Mouse (Mus musculus): ENCODE results near the gene Iqch.
A peak's percentile ranks its signal among the peaks of the same experiment; 100 is the strongest.

The Iqch gene

GRCm38 (mm10) chr9:63495786-63496185 lies 106.5 kb downstream of the Iqch start:
- DNase-seq (ENCODE audit: extremely low spot score, low spot score) = no peak

GRCm38 (mm10) chr9:63493746-63494145 lies 108.5 kb downstream of the Iqch start:
- DNase-seq (ENCODE audit: extremely low spot score, low spot score) = no peak

GRCm38 (mm10) chr9:63492291-63492690 lies 110.0 kb downstream of the Iqch start:
- DNase-seq (ENCODE audit: extremely low spot score, low spot score) = no peak

GRCm38 (mm10) chr9:63490521-63491307 lies 111.6 kb downstream of the Iqch start:
- no peak for DNase-seq (ENCODE audit: extremely low spot score, low spot score)

- no peak for DNase-seq (ENCODE audit: extremely low spot score, low spot score)
These were observed 113.1 kb downstream of the Iqch start for GRCm38 (mm10) chr9:63489156-63489555.

GRCm38 (mm10) chr9:63465561-63465960 lies 136.7 kb downstream of the Iqch start:
- no peak for DNase-seq (ENCODE audit: extremely low spot score, low spot score)

- DNase-seq (ENCODE audit: extremely low spot score, low spot score) = peak; percentile 54
These were observed 140.0 kb downstream of the Iqch start for GRCm38 (mm10) chr9:63462296-63462695.

- DNase-seq (ENCODE audit: extremely low spot score, low spot score) = no peak
These were observed 145.9 kb downstream of the Iqch start for GRCm38 (mm10) chr9:63456401-63456800.

GRCm38 (mm10) chr9:63454341-63454740 lies 148.0 kb downstream of the Iqch start:
- DNase-seq (ENCODE audit: extremely low spot score, low spot score) = no peak

GRCm38 (mm10) chr9:63450531-63451030 lies 151.7 kb downstream of the Iqch start:
- no peak for DNase-seq (ENCODE audit: extremely low spot score, low spot score)

- no peak for DNase-seq (ENCODE audit: extremely low spot score, low spot score)
These were observed 158.6 kb downstream of the Iqch start for GRCm38 (mm10) chr9:63443695-63444094.

- no peak for DNase-seq (ENCODE audit: extremely low spot score, low spot score)
These were observed 171.6 kb downstream of the Iqch start for GRCm38 (mm10) chr9:63430652-63431051.

GRCm38 (mm10) chr9:63421096-63421736 lies 181.1 kb downstream of the Iqch start:
- DNase-seq (ENCODE audit: extremely low spot score, low spot score) = no peak

- DNase-seq (ENCODE audit: extremely low spot score, low spot score) = no peak
These were observed 181.9 kb downstream of the Iqch start for GRCm38 (mm10) chr9:63420396-63420795.

- DNase-seq (ENCODE audit: extremely low spot score, low spot score) = no peak
These were observed 202.1 kb downstream of the Iqch start for GRCm38 (mm10) chr9:63400176-63400575.

- DNase-seq (ENCODE audit: extremely low spot score, low spot score) = no peak
These were observed 202.9 kb downstream of the Iqch start for GRCm38 (mm10) chr9:63399463-63399815.

GRCm38 (mm10) chr9:63398611-63399462 lies 203.5 kb downstream of the Iqch start, which contains the start of gene 2300009A05Rik:
Gene 2300009A05Rik, minus strand, starts transcription at chr9:63399246.
- DNase-seq (ENCODE audit: extremely low spot score, low spot score) = peak; percentile 94

- no peak for DNase-seq (ENCODE audit: extremely low spot score, low spot score)
These were observed 206.7 kb downstream of the Iqch start for GRCm38 (mm10) chr9:63395612-63396011.

- DNase-seq (ENCODE audit: extremely low spot score, low spot score) = no peak
These were observed 211.0 kb downstream of the Iqch start for GRCm38 (mm10) chr9:63391307-63391706.

- no peak for DNase-seq (ENCODE audit: extremely low spot score, low spot score)
These were observed 219.5 kb downstream of the Iqch start for GRCm38 (mm10) chr9:63382761-63383160.

GRCm38 (mm10) chr9:63380326-63380725 lies 222.0 kb downstream of the Iqch start:
- DNase-seq (ENCODE audit: extremely low spot score, low spot score) = no peak

GRCm38 (mm10) chr9:63378174-63378573 lies 224.1 kb downstream of the Iqch start:
- no peak for DNase-seq (ENCODE audit: extremely low spot score, low spot score)

Data from neural tube, embryonic 10.5 days (tissue).